Mouse (Mus musculus): Measurements from ENCODE around the gene Sult2b1.

DNA sequence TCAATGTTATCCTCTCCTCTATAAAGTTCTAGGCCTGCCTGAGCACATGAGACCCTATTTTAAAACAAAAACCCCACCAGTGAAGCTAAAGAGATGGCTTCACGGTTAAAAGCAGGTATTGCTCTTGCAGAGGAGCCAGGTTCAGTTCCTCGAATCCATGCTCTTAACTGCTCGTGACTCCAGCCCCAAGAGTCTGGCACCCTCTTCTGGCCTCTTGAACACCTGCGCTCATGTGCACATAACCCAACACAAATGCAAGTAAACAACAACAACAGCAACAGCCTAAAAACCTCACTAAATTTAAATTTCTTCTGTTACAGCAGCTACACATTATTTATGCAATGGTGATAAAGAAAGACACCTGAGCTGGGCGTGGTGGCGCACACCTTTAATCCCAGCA lies 17.0 kb downstream of the Sult2b1 start:
- TF ChIP-seq EP300 (IDR thresholded peaks at IDR 0.05; ENCODE audit: low read depth) (no peak), CTCF (IDR thresholded peaks at IDR 0.05; ENCODE audit: low read depth) (no peak)

All from heart, postnatal 0 days (tissue).